Mouse (Mus musculus) testis, adult 2 months (tissue): ENCODE data around the gene Upk2.

ENCODE experiments used
- CTCF ChIP-seq: fragments of 200-500 bp; IDR thresholded peaks from 2 replicates; pipeline ENCODE4 v1.5.1; 2012; ENCODE audit warnings: low read depth, mild to moderate bottlenecking, inconsistent platforms, low read length, moderate library complexity; ENCODE audit not compliant: control insufficient read depth, insufficient read depth, insufficient replicate concordance
- POLR2A ChIP-seq: fragments of 200-500 bp; IDR thresholded peaks from 2 replicates; pipeline ENCODE4 v1.6.1; 2012; ENCODE audit warnings: low read depth, mild to moderate bottlenecking, inconsistent platforms, low read length, moderate library complexity; ENCODE audit not compliant: control insufficient read depth

GRCm38 (mm10) chr9:44405011-44405410 is 49.8 kb downstream of the Upk2 start:
- no peak for TF ChIP-seq POLR2A
- TF ChIP-seq CTCF, result no peak
